Mouse (Mus musculus) urinary bladder, postnatal 25 days (tissue): Measurements from ENCODE around the gene Myh9.

Experiments used
- DNase-seq: peaks from one replicate; pipeline ENCODE4 v3.0.0; 2022; ENCODE audit warnings: low spot score

Myh9 gene

GRCm38 (mm10) chr15:77828242-77828641 is 13.7 kb downstream of the Myh9 start:
- DNase-seq = no peak

- DNase-seq = no peak
Observed at GRCm38 (mm10) chr15:77827794-77828193, 14.2 kb downstream of the Myh9 start.

GRCm38 (mm10) chr15:77827379-77827778 is 14.6 kb downstream of the Myh9 start:
- DNase-seq = no peak

- no peak for DNase-seq
Observed at GRCm38 (mm10) chr15:77825382-77825781, 16.6 kb downstream of the Myh9 start.

- no peak for DNase-seq
Observed at GRCm38 (mm10) chr15:77824321-77824720, 17.7 kb downstream of the Myh9 start.

GRCm38 (mm10) chr15:77823634-77824033 is 18.3 kb downstream of the Myh9 start:
- no peak for DNase-seq

- DNase-seq = no peak
Observed at GRCm38 (mm10) chr15:77823196-77823595, 18.8 kb downstream of the Myh9 start.

- DNase-seq = no peak
Observed at GRCm38 (mm10) chr15:77822671-77823070, 19.3 kb downstream of the Myh9 start.

GRCm38 (mm10) chr15:77822057-77822466 is 19.9 kb downstream of the Myh9 start:
- no peak for DNase-seq

- DNase-seq = no peak
Observed at GRCm38 (mm10) chr15:77821424-77821823, 20.6 kb downstream of the Myh9 start.

GRCm38 (mm10) chr15:77820480-77821163 is 21.4 kb downstream of the Myh9 start:
- DNase-seq = no peak

GRCm38 (mm10) chr15:77819894-77820387 is 22.0 kb downstream of the Myh9 start:
- no peak for DNase-seq

- DNase-seq = no peak
Observed at GRCm38 (mm10) chr15:77818556-77819158, 23.3 kb downstream of the Myh9 start.

- no peak for DNase-seq
Observed at GRCm38 (mm10) chr15:77817417-77817816, 24.6 kb downstream of the Myh9 start.

GRCm38 (mm10) chr15:77816601-77816950 is 25.4 kb downstream of the Myh9 start:
- DNase-seq = no peak

GRCm38 (mm10) chr15:77815867-77816600 is 25.9 kb downstream of the Myh9 start:
- DNase-seq = no peak

GRCm38 (mm10) chr15:77813639-77814375 is 28.2 kb downstream of the Myh9 start:
- DNase-seq = no peak

GRCm38 (mm10) chr15:77812578-77812977 is 29.4 kb downstream of the Myh9 start:
- no peak for DNase-seq

- no peak for DNase-seq
Observed at GRCm38 (mm10) chr15:77811099-77811760, 30.7 kb downstream of the Myh9 start.

GRCm38 (mm10) chr15:77810416-77811098 is 31.4 kb downstream of the Myh9 start:
- DNase-seq = no peak

GRCm38 (mm10) chr15:77809434-77809833 is 32.5 kb downstream of the Myh9 start:
- no peak for DNase-seq
